Mouse (Mus musculus) midbrain, embryonic 16.5 days (tissue): ENCODE measurements at regions not wholly inside any gene's neighbourhood (a gene's known extent, or its start where the extent isn't known, plus 50 kb on each side); places are given as distances from the start of the nearest gene placed in this dataset.

Experiments used
- ATAC-seq: fragments of 200-750 bp; cut with Nextera tagmentation; 2 replicates; pipeline ENCODE4 v1.8.0; 2017; ENCODE audit warnings: moderate TSS enrichment
- H3K27ac ChIP-seq: fragments of 300-500 bp; sonication (generic); 2 replicates; pipeline ENCODE4 v1.5.1; 2014; ENCODE audit warnings: mild to moderate bottlenecking, low read length, mixed read lengths
- H3K27me3 ChIP-seq: fragments of 300-500 bp; sonication (generic); 2 replicates; pipeline ENCODE4 v1.6.1; 2014; ENCODE audit warnings: low read depth, low read length, mixed read lengths; ENCODE audit not compliant: control insufficient read depth, insufficient read depth
- H3K36me3 ChIP-seq: fragments of 300-500 bp; sonication (generic); 2 replicates; pipeline ENCODE4 v1.6.1; 2014; ENCODE audit warnings: mild to moderate bottlenecking, low read length, moderate library complexity, mixed read lengths; ENCODE audit not compliant: control insufficient read depth, insufficient read depth
- H3K4me1 ChIP-seq: fragments of 300-500 bp; sonication (generic); 2 replicates; pipeline ENCODE4 v1.6.1; 2014; ENCODE audit warnings: mild to moderate bottlenecking, low read length, mixed read lengths; ENCODE audit not compliant: control insufficient read depth, insufficient read depth
- H3K4me2 ChIP-seq: fragments of 300-500 bp; sonication (generic); 2 replicates; pipeline ENCODE4 v1.6.1; 2014; ENCODE audit warnings: mild to moderate bottlenecking, low read length, mixed read lengths
- H3K4me3 ChIP-seq: fragments of 300-500 bp; sonication (generic); 2 replicates; pipeline ENCODE4 v1.5.1; 2014; ENCODE audit warnings: low read depth, mild to moderate bottlenecking, low read length, moderate library complexity, mixed read lengths
- H3K9ac ChIP-seq: fragments of 300-500 bp; sonication (generic); 2 replicates; pipeline ENCODE4 v1.6.1; 2014; ENCODE audit warnings: low read depth, low read length, mixed read lengths
- H3K9me3 ChIP-seq: fragments of 300-500 bp; sonication (generic); replicated peaks from 2 replicates; pipeline ENCODE4 v1.6.1; 2014; ENCODE audit warnings: mild to moderate bottlenecking, low read length, mixed read lengths; ENCODE audit not compliant: control insufficient read depth, poor library complexity, severe bottlenecking
- whole genome bisulfite sequencing: fragments of 180-500 bp; shearing (Covaris S2); extraction: QIAGEN DNeasy Blood & Tissue Kit; methylation state at CpG from one replicate; pipeline ENCODE4 v1.1.7; 2014; 5-methylcytosine and 5-hydroxymethylcytosine counted together

GRCm38 (mm10) chr1:190067181-190067580 is 103.3 kb downstream of the Prox1 start:
- H3K27me3 ChIP-seq = no peaks in the 10 kb centered on the region
- 84% methylated on average over 3 of the region's 3 CpGs for WGBS
- H3K9me3 ChIP-seq = no peaks in the 10 kb centered on the region
- H3K4me3 ChIP-seq = no peak overlapping the region
- no peaks in the 10 kb centered on the region for H3K36me3 ChIP-seq
- H3K4me1 ChIP-seq = no peaks in the 10 kb centered on the region
- no peak overlapping the region for H3K4me2 ChIP-seq
- ATAC-seq = no peak
- H3K9ac ChIP-seq = no peak overlapping the region
- H3K27ac ChIP-seq = no peak overlapping the region

DNA sequence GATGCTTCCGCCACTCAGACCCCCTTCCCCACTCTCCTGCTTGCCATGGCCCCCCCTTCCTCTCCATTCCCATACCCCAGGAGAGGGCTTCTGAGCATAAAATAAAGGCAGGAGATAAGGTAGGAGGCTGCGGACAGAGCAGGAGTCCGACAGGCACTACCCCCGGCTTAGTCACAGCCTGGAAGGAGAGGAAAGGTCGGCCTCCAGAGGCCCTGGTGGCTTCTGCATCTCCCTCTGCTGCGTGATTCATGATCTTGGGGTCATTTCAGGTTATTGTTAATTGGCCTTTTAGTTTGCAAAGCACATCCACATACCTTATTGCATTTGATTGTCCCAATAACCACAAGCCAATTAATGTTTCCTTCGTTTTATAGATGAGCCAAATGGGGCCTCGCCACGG is 104.1 kb downstream of the Prox1 start:
- Histone ChIP-seq H3K27ac (no peak overlapping the region), H3K36me3 (no peaks in the 10 kb centered on the region), H3K9me3 (no peaks in the 10 kb centered on the region), H3K9ac (no peak overlapping the region), H3K4me3 (no peak overlapping the region), H3K27me3 (no peaks in the 10 kb centered on the region), H3K4me1 (no peaks in the 10 kb centered on the region), H3K4me2 (no peak overlapping the region)
- no peak for ATAC-seq
- WGBS = 80% methylated on average over 9 of the region's 9 CpGs

DNA sequence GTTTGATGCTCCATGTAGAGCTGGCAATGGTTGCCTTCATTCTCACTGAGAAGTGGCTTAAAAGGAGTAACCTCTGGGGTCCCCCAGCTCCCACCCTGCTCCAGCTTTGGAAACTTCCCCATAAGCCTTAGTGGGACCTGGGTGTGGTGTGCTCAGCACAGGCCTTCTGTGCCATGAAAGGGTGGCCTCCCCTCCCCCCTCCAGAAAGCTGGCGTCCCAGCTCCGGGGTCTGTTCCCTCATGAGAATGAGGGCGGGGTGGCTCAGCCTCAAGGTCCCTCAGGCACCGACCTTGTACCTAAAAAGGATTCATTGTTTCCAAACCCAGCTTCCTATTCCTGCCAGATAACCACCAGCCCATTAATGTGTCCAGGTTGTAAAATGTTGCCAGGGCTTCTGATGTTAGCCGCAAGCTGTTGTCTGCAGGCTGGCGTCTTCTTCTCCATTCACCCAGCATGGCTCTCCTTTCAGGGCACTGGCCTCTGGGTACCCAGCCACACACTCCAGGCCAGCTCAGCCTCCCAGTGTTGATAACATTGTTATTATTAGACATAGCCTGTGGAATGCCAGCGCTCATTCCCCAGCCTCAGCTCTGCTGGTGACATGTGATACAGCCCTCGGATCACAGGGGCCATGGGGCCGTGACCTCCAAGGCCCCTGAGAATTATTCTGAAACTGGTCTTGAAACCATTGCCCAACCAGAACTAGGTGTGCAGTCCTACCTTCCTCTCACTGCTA is 108.8 kb downstream of the Prox1 start:
- WGBS = 78% methylated on average over 9 of the region's 9 CpGs
- no peaks in the 10 kb centered on the region for H3K4me1 ChIP-seq
- H3K4me3 ChIP-seq = no peak overlapping the region
- no peak overlapping the region for H3K9ac ChIP-seq
- H3K27me3 ChIP-seq = no peaks in the 10 kb centered on the region
- no peak overlapping the region for H3K27ac ChIP-seq
- H3K9me3 ChIP-seq = no peaks in the 10 kb centered on the region
- no peak overlapping the region for H3K4me2 ChIP-seq
- no peak for ATAC-seq
- H3K36me3 ChIP-seq = no peaks in the 10 kb centered on the region

- ATAC-seq = no peak
- no peak overlapping the region for H3K4me3 ChIP-seq
- WGBS = 90% methylated on average over 3 of the region's 3 CpGs
Measured at GRCm38 (mm10) chr1:190059025-190059424, 111.5 kb downstream of the Prox1 start.

DNA sequence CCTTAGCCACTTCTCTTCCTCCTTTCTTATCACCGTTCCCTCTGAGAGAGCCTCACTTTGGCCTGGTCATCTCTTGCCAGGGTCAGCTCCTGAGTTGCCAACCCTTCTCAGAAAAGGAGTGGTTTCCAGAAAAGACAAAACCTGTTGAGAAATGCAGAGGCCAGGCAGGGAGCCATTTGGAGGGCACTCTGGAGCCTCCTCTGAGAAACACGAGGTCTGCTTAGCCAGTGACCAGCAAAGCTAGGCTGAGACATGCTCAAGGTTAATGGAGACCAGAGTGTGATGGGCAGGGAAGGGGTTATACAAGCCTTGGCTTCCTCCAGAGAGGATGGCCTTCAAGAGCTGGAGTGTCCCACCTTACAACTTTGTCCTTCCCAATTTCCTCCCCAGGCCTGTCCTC is 113.6 kb downstream of the Prox1 start:
- WGBS = 81% methylated on average over 2 of the region's 2 CpGs
- ATAC-seq = no peak

More at GRCm38 (mm10) chr1:190059025-190059424, 111.5 kb downstream of the Prox1 start:
- no peaks in the 10 kb centered on the region for H3K27me3 ChIP-seq
- no peaks in the 10 kb centered on the region for H3K9me3 ChIP-seq
- H3K36me3 ChIP-seq = no peaks in the 10 kb centered on the region
- no peaks in the 10 kb centered on the region for H3K4me1 ChIP-seq
- H3K9ac ChIP-seq = no peak overlapping the region
- H3K4me2 ChIP-seq = no peak overlapping the region
- no peak overlapping the region for H3K27ac ChIP-seq

GRCm38 (mm10) chr1:190051903-190052302 is 118.6 kb downstream of the Prox1 start:
- 96% methylated on average over 2 of the region's 2 CpGs for WGBS
- ATAC-seq = no peak
- H3K9me3 ChIP-seq = 0 out of 2 replicates have a peak, but pooled peaks cover 3% of the 10 kb centered on the region
- no peak overlapping the region for H3K27ac ChIP-seq
- H3K4me3 ChIP-seq = no peak overlapping the region
- H3K4me1 ChIP-seq = no peaks in the 10 kb centered on the region
- H3K36me3 ChIP-seq = no peaks in the 10 kb centered on the region
- no peak overlapping the region for H3K4me2 ChIP-seq
- no peaks in the 10 kb centered on the region for H3K27me3 ChIP-seq
- no peak overlapping the region for H3K9ac ChIP-seq

More for the DNA sequence above, 113.6 kb downstream of the Prox1 start:
- H3K36me3 ChIP-seq = no peaks in the 10 kb centered on the region
- H3K27me3 ChIP-seq = no peaks in the 10 kb centered on the region
- no peak overlapping the region for H3K27ac ChIP-seq
- H3K4me3 ChIP-seq = no peak overlapping the region
- H3K4me1 ChIP-seq = no peaks in the 10 kb centered on the region
- no peak overlapping the region for H3K4me2 ChIP-seq
- H3K9me3 ChIP-seq = no peaks in the 10 kb centered on the region
- H3K9ac ChIP-seq = no peak overlapping the region

DNA sequence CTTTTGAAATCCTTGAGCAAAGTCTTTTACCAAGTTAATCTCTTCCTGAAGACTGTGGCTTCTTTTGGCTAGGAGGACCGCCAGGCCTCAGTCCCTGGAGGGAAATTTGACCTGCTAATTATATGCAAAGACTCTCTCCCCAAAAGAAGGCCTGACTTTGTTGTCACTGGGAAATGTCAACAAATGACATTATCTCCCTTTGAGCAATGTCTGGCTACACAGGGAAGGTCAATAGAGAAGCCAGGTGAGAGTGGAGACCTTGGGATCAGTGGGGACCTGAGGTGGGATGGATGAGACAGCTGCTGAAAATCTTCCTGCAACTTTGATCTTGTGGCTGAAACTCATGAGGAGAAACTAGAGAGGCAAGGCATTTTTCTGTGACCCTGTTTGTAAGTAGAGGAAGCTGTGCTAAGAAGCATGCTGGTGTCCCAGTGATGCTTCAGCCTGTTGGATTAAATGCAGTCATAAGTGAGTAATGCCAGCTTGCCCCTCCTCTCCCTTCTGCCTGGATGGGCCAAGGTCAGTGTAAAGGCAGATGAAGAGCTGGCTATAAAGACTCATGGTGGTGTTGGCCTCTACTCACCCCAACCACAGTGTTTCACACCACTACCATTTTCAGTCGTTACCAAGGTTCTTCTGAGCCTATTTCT is 121.9 kb downstream of the Prox1 start:
- H3K36me3 ChIP-seq = no peaks in the 10 kb centered on the region
- ATAC-seq = no peak
- 0 out of 2 replicates have a peak, but pooled peaks cover 3% of the 10 kb centered on the region for H3K9me3 ChIP-seq
- no peaks in the 10 kb centered on the region for H3K4me1 ChIP-seq
- no peak overlapping the region for H3K9ac ChIP-seq
- H3K27ac ChIP-seq = no peak overlapping the region
- H3K4me3 ChIP-seq = no peak overlapping the region
- H3K27me3 ChIP-seq = no peaks in the 10 kb centered on the region
- whole genome bisulfite sequencing = 56% methylated on average over 2 of the region's 2 CpGs
- H3K4me2 ChIP-seq = no peak overlapping the region

GRCm38 (mm10) chr1:190047201-190047600 is 123.3 kb downstream of the Prox1 start:
- 63% methylated on average over 6 of the region's 6 CpGs for WGBS
- H3K4me2 ChIP-seq = no peak overlapping the region
- H3K9ac ChIP-seq = no peak overlapping the region
- no peaks in the 10 kb centered on the region for H3K36me3 ChIP-seq
- 0 out of 2 replicates have a peak, but pooled peaks cover 3% of the 10 kb centered on the region for H3K9me3 ChIP-seq
- no peak overlapping the region for H3K27ac ChIP-seq
- no peaks in the 10 kb centered on the region for H3K27me3 ChIP-seq
- H3K4me1 ChIP-seq = no peaks in the 10 kb centered on the region
- ATAC-seq = no peak
- H3K4me3 ChIP-seq = no peak overlapping the region

GRCm38 (mm10) chr1:190045797-190046196 is 123.6 kb upstream of the Smyd2 start:
- Histone ChIP-seq H3K4me2 (no peak overlapping the region), H3K9me3 (0 out of 2 replicates have a peak, but pooled peaks cover 2% of the 10 kb centered on the region), H3K36me3 (no peaks in the 10 kb centered on the region), H3K4me3 (no peak overlapping the region), H3K9ac (no peak overlapping the region), H3K4me1 (no peaks in the 10 kb centered on the region), H3K27ac (no peak overlapping the region), H3K27me3 (no peaks in the 10 kb centered on the region)
- ATAC-seq = peak; percentile 68
- 35% methylated on average over 1 of the region's 1 CpGs for WGBS
